Mouse (Mus musculus): ENCODE data around the gene Olfr666. TPM values are rescaled to one million over a fixed set of nuclear protein-coding genes. Genes with fewer than 3 reads are reported as not detected.

The Olfr666 gene
- not detected in 2 replicates for total RNA-seq (2012; rRNA removed)

DNA sequence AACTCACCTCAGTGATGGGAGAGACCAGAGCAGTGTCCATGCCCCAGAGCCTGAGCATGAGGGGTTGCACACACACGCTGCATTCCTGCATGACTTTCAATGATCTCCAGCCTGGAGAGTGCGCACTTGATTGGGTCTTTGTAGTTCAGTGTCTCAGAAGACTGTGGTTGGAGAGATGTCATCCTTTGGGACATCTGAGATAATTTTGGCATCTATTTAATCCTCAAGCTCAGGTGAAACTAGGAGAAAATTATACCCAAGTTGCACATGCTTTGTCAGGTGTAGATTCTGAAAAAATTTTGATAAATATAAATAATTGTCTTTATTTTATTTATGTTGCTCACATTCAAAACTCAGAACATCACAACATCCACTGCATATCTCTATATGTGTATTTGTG lies at the start of gene Olfr666:
Gene Olfr666, minus strand, starts transcription at position 101 of the 400 bp plus-strand sequence.
- Histone ChIP-seq H3K36me3 (ENCODE audit: control insufficient read depth, insufficient read depth, low read length, poor library complexity, severe bottlenecking) (no peaks in the 10 kb centered on the region), H3K27ac (ENCODE audit: insufficient read depth, low read depth, low read length, poor library complexity, severe bottlenecking) (no peak within 1 kb of the TSS), H3K9me3 (ENCODE audit: control insufficient read depth, insufficient read depth, low read depth, low read length) (no peaks in the 10 kb centered on the region), H3K4me1 (ENCODE audit: control insufficient read depth in 2 of 2, insufficient read depth in 2 of 2, low read length in 2 of 2, poor library complexity in 1 of 2) (no peaks in the 10 kb centered on the region), H3K4me3 (ENCODE audit: insufficient read depth in 1 of 2, low read depth in 1 of 2, low read length in 2 of 2, poor library complexity in 1 of 2, severe bottlenecking in 1 of 2) (no peak within 1 kb of the TSS), H3K9ac (ENCODE audit: insufficient read depth, low read depth, low read length, poor library complexity, severe bottlenecking) (no peak within 1 kb of the TSS)
- no peak for DNase-seq (ENCODE audit: low read depth, low spot score)
- TF ChIP-seq HCFC1 (IDR thresholded peaks at IDR 0.05; ENCODE audit: borderline replicate concordance, insufficient read depth, low read length) (no peak), MAFK (IDR thresholded peaks at IDR 0.05; ENCODE audit: insufficient read depth, low read depth, low read length) (no peak), CHD2 (IDR thresholded peaks at IDR 0.05; ENCODE audit: low read depth, low read length) (no peak), ZNF384 (IDR thresholded peaks at IDR 0.05; ENCODE audit: low read depth, low read length) (no peak), ZC3H11A (IDR thresholded peaks at IDR 0.05; ENCODE audit: borderline replicate concordance, low read depth, low read length) (no peak)
- in situ Hi-C loops (cut with MboI; ENCODE audit: low sequenced_read_pairs in 2 of 2, unreplicated experiment in 2 of 2), result no loop called here

DNA sequence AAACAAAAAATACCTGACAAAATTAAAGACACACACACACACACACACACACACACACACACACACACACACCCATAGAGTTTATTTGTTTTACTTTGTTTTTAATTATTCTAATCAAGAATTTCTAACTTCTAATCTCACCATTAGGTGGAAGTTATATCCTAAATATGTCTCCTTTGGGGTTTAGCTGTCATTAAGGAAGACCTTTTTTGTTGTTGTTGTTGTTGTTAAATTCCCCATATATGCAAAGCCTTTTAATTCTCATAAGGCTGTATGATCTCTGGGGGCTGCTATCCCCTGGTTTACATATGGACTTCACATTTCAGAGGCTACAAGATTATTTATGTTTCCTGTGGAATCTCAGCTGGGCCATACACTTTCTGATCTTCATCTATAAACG lies 38.2 kb upstream of the Olfr666 start, which contains the start of gene Olfr669:
Gene Olfr669, plus strand, starts transcription at position 301 of the 400 bp plus-strand sequence.
- Histone ChIP-seq H3K9me3 (ENCODE audit: control insufficient read depth, insufficient read depth, low read depth, low read length) (no peaks in the 10 kb centered on the region), H3K4me1 (ENCODE audit: control insufficient read depth in 2 of 2, insufficient read depth in 2 of 2, low read length in 2 of 2, poor library complexity in 1 of 2) (no peaks in the 10 kb centered on the region), H3K36me3 (ENCODE audit: control insufficient read depth, insufficient read depth, low read length, poor library complexity, severe bottlenecking) (no peaks in the 10 kb centered on the region), H3K9ac (ENCODE audit: insufficient read depth, low read depth, low read length, poor library complexity, severe bottlenecking) (no peak within 1 kb of the TSS), H3K4me3 (ENCODE audit: insufficient read depth in 1 of 2, low read depth in 1 of 2, low read length in 2 of 2, poor library complexity in 1 of 2, severe bottlenecking in 1 of 2) (no peak within 1 kb of the TSS), H3K27ac (ENCODE audit: insufficient read depth, low read depth, low read length, poor library complexity, severe bottlenecking) (no peak within 1 kb of the TSS)
- in situ Hi-C loops (cut with MboI; ENCODE audit: low sequenced_read_pairs in 2 of 2, unreplicated experiment in 2 of 2), result no loop called here
- no peak for DNase-seq (ENCODE audit: low read depth, low spot score)
- no peak for TF ChIP-seq ZNF384 (IDR thresholded peaks at IDR 0.05; ENCODE audit: low read depth, low read length)
- TF ChIP-seq CHD2 (IDR thresholded peaks at IDR 0.05; ENCODE audit: low read depth, low read length), result no peak
- TF ChIP-seq MAFK (IDR thresholded peaks at IDR 0.05; ENCODE audit: insufficient read depth, low read depth, low read length), result no peak
- no peak for TF ChIP-seq ZC3H11A (IDR thresholded peaks at IDR 0.05; ENCODE audit: borderline replicate concordance, low read depth, low read length)
- TF ChIP-seq HCFC1 (IDR thresholded peaks at IDR 0.05; ENCODE audit: borderline replicate concordance, insufficient read depth, low read length), result no peak

DNA sequence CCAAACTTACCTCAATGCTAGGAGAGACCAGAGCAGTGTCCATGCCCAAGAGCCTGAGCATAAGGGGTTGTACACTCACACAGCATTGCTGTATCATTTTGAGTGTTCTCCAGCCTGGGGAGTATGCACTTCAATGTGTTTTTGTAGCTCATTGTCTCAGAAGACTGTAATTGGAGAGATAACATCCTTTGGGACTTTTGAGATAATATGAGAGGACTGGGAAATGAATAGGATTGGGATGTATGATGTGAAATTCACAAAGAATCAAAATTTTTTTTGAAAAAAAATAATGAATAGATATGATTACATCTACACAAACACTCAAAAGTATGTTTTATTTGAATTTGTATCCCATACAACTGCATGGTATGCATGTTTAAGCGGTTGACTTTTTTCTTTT lies 32.2 kb upstream of the Olfr666 start, which contains the start of gene Olfr668:
Gene Olfr668, minus strand, starts transcription at position 101 of the 400 bp plus-strand sequence.
- TF ChIP-seq MAFK (IDR thresholded peaks at IDR 0.05; ENCODE audit: insufficient read depth, low read depth, low read length) (no peak), HCFC1 (IDR thresholded peaks at IDR 0.05; ENCODE audit: borderline replicate concordance, insufficient read depth, low read length) (no peak), CHD2 (IDR thresholded peaks at IDR 0.05; ENCODE audit: low read depth, low read length) (no peak), ZC3H11A (IDR thresholded peaks at IDR 0.05; ENCODE audit: borderline replicate concordance, low read depth, low read length) (no peak), ZNF384 (IDR thresholded peaks at IDR 0.05; ENCODE audit: low read depth, low read length) (no peak)
- Histone ChIP-seq H3K27ac (ENCODE audit: insufficient read depth, low read depth, low read length, poor library complexity, severe bottlenecking) (no peak within 1 kb of the TSS), H3K4me1 (ENCODE audit: control insufficient read depth in 2 of 2, insufficient read depth in 2 of 2, low read length in 2 of 2, poor library complexity in 1 of 2) (no peaks in the 10 kb centered on the region), H3K4me3 (ENCODE audit: insufficient read depth in 1 of 2, low read depth in 1 of 2, low read length in 2 of 2, poor library complexity in 1 of 2, severe bottlenecking in 1 of 2) (no peak within 1 kb of the TSS), H3K36me3 (ENCODE audit: control insufficient read depth, insufficient read depth, low read length, poor library complexity, severe bottlenecking) (no peaks in the 10 kb centered on the region), H3K9me3 (ENCODE audit: control insufficient read depth, insufficient read depth, low read depth, low read length) (no peaks in the 10 kb centered on the region), H3K9ac (ENCODE audit: insufficient read depth, low read depth, low read length, poor library complexity, severe bottlenecking) (no peak within 1 kb of the TSS)
- in situ Hi-C loops (cut with MboI; ENCODE audit: low sequenced_read_pairs in 2 of 2, unreplicated experiment in 2 of 2), result no loop called here
- no peak for DNase-seq (ENCODE audit: low read depth, low spot score)

DNA sequence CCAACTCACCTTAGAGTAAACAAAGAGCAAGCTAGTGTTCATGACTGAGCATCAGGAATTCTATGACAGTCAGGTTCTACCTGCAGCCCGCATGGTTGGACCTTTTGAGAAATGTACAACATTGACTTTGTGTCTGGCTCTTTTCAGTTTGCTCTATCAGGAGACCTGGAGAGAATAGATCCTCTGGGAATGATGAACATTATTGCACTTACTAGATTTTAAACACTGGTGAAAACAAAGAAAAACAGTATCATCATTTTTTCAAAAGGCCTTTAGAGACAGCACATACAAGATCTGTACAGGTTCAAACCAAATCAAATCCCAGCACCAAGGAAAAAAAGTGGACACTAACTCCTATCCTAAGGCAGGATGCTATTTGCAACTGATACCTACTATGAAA lies 25.6 kb upstream of the Olfr666 start, which contains the start of gene Olfr667:
Gene Olfr667, minus strand, starts transcription at position 101 of the 400 bp plus-strand sequence.
- H3K4me3 ChIP-seq (ENCODE audit: insufficient read depth in 1 of 2, low read depth in 1 of 2, low read length in 2 of 2, poor library complexity in 1 of 2, severe bottlenecking in 1 of 2), result no peak within 1 kb of the TSS
- H3K36me3 ChIP-seq (ENCODE audit: control insufficient read depth, insufficient read depth, low read length, poor library complexity, severe bottlenecking), result no peaks in the 10 kb centered on the region
- no peak within 1 kb of the TSS for H3K27ac ChIP-seq (ENCODE audit: insufficient read depth, low read depth, low read length, poor library complexity, severe bottlenecking)
- no peaks in the 10 kb centered on the region for H3K4me1 ChIP-seq (ENCODE audit: control insufficient read depth in 2 of 2, insufficient read depth in 2 of 2, low read length in 2 of 2, poor library complexity in 1 of 2)
- in situ Hi-C loops (cut with MboI; ENCODE audit: low sequenced_read_pairs in 2 of 2, unreplicated experiment in 2 of 2), result no loop called here
- no peak for TF ChIP-seq MAFK (IDR thresholded peaks at IDR 0.05; ENCODE audit: insufficient read depth, low read depth, low read length)
- TF ChIP-seq CHD2 (IDR thresholded peaks at IDR 0.05; ENCODE audit: low read depth, low read length), result no peak
- no peaks in the 10 kb centered on the region for H3K9me3 ChIP-seq (ENCODE audit: control insufficient read depth, insufficient read depth, low read depth, low read length)
- H3K9ac ChIP-seq (ENCODE audit: insufficient read depth, low read depth, low read length, poor library complexity, severe bottlenecking), result no peak within 1 kb of the TSS
- no peak for DNase-seq (ENCODE audit: low read depth, low spot score)

DNA sequence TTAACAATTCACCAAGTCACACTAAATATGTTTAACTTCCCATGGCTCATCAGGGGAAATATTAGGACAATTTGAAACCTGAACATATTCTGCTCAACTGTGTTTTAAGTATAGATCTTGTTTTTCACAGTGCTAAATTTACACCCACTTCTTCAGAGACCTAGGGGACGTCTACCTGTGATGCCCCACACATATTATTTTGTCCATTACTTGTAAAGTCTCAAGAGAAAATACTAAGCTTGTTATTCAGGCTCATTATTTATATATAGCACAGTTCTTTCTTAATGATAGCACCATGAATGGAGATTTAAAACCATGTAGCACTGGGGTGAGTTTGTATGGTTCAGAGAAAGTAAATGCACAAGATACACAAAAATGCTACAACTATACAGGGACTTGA lies 18.0 kb downstream of the Olfr666 start, which contains the start of gene Olfr665:
Gene Olfr665, plus strand, starts transcription at position 301 of the 400 bp plus-strand sequence.
- in situ Hi-C loops (cut with MboI; ENCODE audit: low sequenced_read_pairs in 2 of 2, unreplicated experiment in 2 of 2), result no loop called here
- no peaks in the 10 kb centered on the region for H3K9me3 ChIP-seq (ENCODE audit: control insufficient read depth, insufficient read depth, low read depth, low read length)
- H3K27ac ChIP-seq (ENCODE audit: insufficient read depth, low read depth, low read length, poor library complexity, severe bottlenecking), result no peak within 1 kb of the TSS
- H3K4me1 ChIP-seq (ENCODE audit: control insufficient read depth in 2 of 2, insufficient read depth in 2 of 2, low read length in 2 of 2, poor library complexity in 1 of 2), result no peaks in the 10 kb centered on the region
- H3K4me3 ChIP-seq (ENCODE audit: insufficient read depth in 1 of 2, low read depth in 1 of 2, low read length in 2 of 2, poor library complexity in 1 of 2, severe bottlenecking in 1 of 2), result no peak within 1 kb of the TSS
- H3K9ac ChIP-seq (ENCODE audit: insufficient read depth, low read depth, low read length, poor library complexity, severe bottlenecking), result no peak within 1 kb of the TSS
- DNase-seq (ENCODE audit: low read depth, low spot score), result no peak
- no peak for TF ChIP-seq HCFC1 (IDR thresholded peaks at IDR 0.05; ENCODE audit: borderline replicate concordance, insufficient read depth, low read length)
- TF ChIP-seq MAFK (IDR thresholded peaks at IDR 0.05; ENCODE audit: insufficient read depth, low read depth, low read length), result no peak
- no peak for TF ChIP-seq ZC3H11A (IDR thresholded peaks at IDR 0.05; ENCODE audit: borderline replicate concordance, low read depth, low read length)
- TF ChIP-seq CHD2 (IDR thresholded peaks at IDR 0.05; ENCODE audit: low read depth, low read length), result no peak
- TF ChIP-seq ZNF384 (IDR thresholded peaks at IDR 0.05; ENCODE audit: low read depth, low read length), result no peak
- no peaks in the 10 kb centered on the region for H3K36me3 ChIP-seq (ENCODE audit: control insufficient read depth, insufficient read depth, low read length, poor library complexity, severe bottlenecking)

All from ES-E14 (cell line).